Mouse (Mus musculus) midbrain, embryonic 10.5 days (tissue): Measurements from ENCODE around the gene Gak. TPM values are rescaled to one million over a fixed set of nuclear protein-coding genes. Genes with fewer than 3 reads are reported as not detected.

Experiments
- polyA plus RNA-seq: library from polyadenylated mRNA; unstranded; fragments of >200 nt; fragmentation: Nextera tagmentation; extraction: Ambion mirVana; gene quantifications from 2 replicates; pipeline ENCODE4 v1.2.1, GENCODE M21; 2016

Gak gene
- polyA plus RNA-seq, 1 experiment from 2014 or later = 59.8 TPM

Other genes with a start within 250 kb of the Gak start
- gene Pde6b, start 241.4 kb downstream of the Gak start, polyA plus RNA-seq = 0.16 and 0.53 TPM in 2 replicates
- gene Atp5k, start 195.3 kb downstream of the Gak start, polyA plus RNA-seq = 361 and 381 TPM in 2 replicates
- gene Mfsd7a, start 180.9 kb downstream of the Gak start, polyA plus RNA-seq = 0.11 and 0.16 TPM in 2 replicates
- 21.2 and 27.8 TPM in 2 replicates for gene Pcgf3, start 168.5 kb downstream of the Gak start, polyA plus RNA-seq
- gene Cplx1, start 79.7 kb downstream of the Gak start, polyA plus RNA-seq = 4.3 and 6.8 TPM in 2 replicates
- 19.8 and 24.0 TPM in 2 replicates for gene Tmem175, start within 50 bp of the Gak start, polyA plus RNA-seq
- gene Idua, start 30.6 kb upstream of the Gak start, polyA plus RNA-seq = 11.5 and 13.3 TPM in 2 replicates
- gene Dgkq, start 39.9 kb upstream of the Gak start, polyA plus RNA-seq = 12.8 and 15.1 TPM in 2 replicates
- 0.56 and 0.93 TPM in 2 replicates for gene Slc26a1, start 45.8 kb upstream of the Gak start, polyA plus RNA-seq
- gene Fgfrl1, start 62.6 kb upstream of the Gak start, polyA plus RNA-seq = 11.0 and 14.9 TPM in 2 replicates
- 0.17 TPM in 1 of 2 replicates, not detected in the other for gene Rnf212, start 145.2 kb upstream of the Gak start, polyA plus RNA-seq
- gene Tmed11, start 165.6 kb upstream of the Gak start, polyA plus RNA-seq = not detected in 2 replicates
- gene Vmn2r8, start 179.1 kb upstream of the Gak start, polyA plus RNA-seq = not detected in 2 replicates
- gene Vmn2r9, start 222.8 kb upstream of the Gak start, polyA plus RNA-seq = not detected in 2 replicates